Mouse (Mus musculus) CH12.LX (cell line): ENCODE measurements around the gene Rab8b. TPM values are rescaled to one million over a fixed set of nuclear protein-coding genes. Genes with fewer than 3 reads are reported as not detected.

Experiments used
- DNase-seq: peaks from one replicate; pipeline ENCODE4 v3.0.0-alpha.2; 2013; ENCODE audit errors: extremely low read depth
- H3K27ac ChIP-seq: 2 replicates; pipeline ENCODE4 v1.5.1; 2012; ENCODE audit warnings: low read depth, mild to moderate bottlenecking, control low read depth, moderate library complexity; ENCODE audit not compliant: insufficient read depth
- H3K27me3 ChIP-seq: replicated peaks from 2 replicates; pipeline ENCODE3; 2012; ENCODE audit warnings: inconsistent platforms
- H3K36me3 ChIP-seq, 2 experiments: replicated peaks in 1 of 2; 2 replicates each; pipeline versions ENCODE3 to v1.6.1; 2012; ENCODE audit warnings: inconsistent platforms in 1 of 2, low read length in 1 of 2, mild to moderate bottlenecking in 1 of 2, mixed read lengths in 1 of 2, moderate library complexity in 1 of 2; ENCODE audit not compliant: control insufficient read depth in 1 of 2, insufficient read depth in 1 of 2
- H3K4me1 ChIP-seq, 2 experiments: 2 replicates each; pipeline ENCODE4 v1.6.1; 2012; ENCODE audit warnings: inconsistent platforms in 1 of 2, moderate library complexity in 1 of 2; ENCODE audit not compliant: insufficient read depth in 2 of 2, control insufficient read depth in 1 of 2
- H3K4me2 ChIP-seq: 2 replicates; pipeline ENCODE4 v1.6.1; 2012; ENCODE audit warnings: low read depth, mild to moderate bottlenecking, control low read depth; ENCODE audit not compliant: poor library complexity, insufficient read depth, severe bottlenecking
- H3K4me3 ChIP-seq, 3 experiments: fragments of 150-350 bp in 1 of 3; sonication (generic) in 1 of 3; replicated peaks in 1 of 3; 2 replicates each; pipeline versions ENCODE3 to v1.5.1; 2011 to 2012; ENCODE audit warnings: low read depth in 2 of 3, low read length in 2 of 3, mild to moderate bottlenecking in 2 of 3, moderate library complexity in 2 of 3, control low read depth in 1 of 3, improper control_type of control experiment in 1 of 3, inconsistent platforms in 1 of 3, mixed read lengths in 1 of 3; ENCODE audit not compliant: poor library complexity in 1 of 3
- H3K79me2 ChIP-seq: replicated peaks from 2 replicates; pipeline ENCODE4 v1.6.1; 2012; ENCODE audit warnings: mild to moderate bottlenecking, moderate library complexity; ENCODE audit not compliant: control insufficient read depth, poor library complexity, insufficient read depth, severe bottlenecking; ENCODE audit errors: extremely low read depth
- H3K9ac ChIP-seq: 2 replicates; pipeline ENCODE4 v1.6.1; 2012; ENCODE audit warnings: low read depth, mild to moderate bottlenecking, control low read depth, moderate library complexity; ENCODE audit not compliant: insufficient read depth
- H3K9me3 ChIP-seq: replicated peaks from 2 replicates; pipeline ENCODE3; 2012; ENCODE audit warnings: low read length, inconsistent platforms, mixed read lengths
- BHLHE40 ChIP-seq: IDR thresholded peaks from 2 replicates; pipeline ENCODE4 v1.6.1; 2011; ENCODE audit warnings: mild to moderate bottlenecking, low read depth, low read length, improper control_type of control experiment
- CHD1 ChIP-seq: IDR thresholded peaks from 2 replicates; pipeline ENCODE4 v1.6.1; 2012; ENCODE audit warnings: low read depth, low read length, improper control_type of control experiment, inconsistent platforms
- CHD2 ChIP-seq: IDR thresholded peaks from 2 replicates; pipeline ENCODE4 v1.6.1; 2011; ENCODE audit warnings: low read length, improper control_type of control experiment
- E2F4 ChIP-seq: IDR thresholded peaks from 2 replicates; pipeline ENCODE4 v1.6.1; 2011; ENCODE audit warnings: low read depth, low read length, improper control_type of control experiment; ENCODE audit not compliant: insufficient replicate concordance
- GABPA ChIP-seq: IDR thresholded peaks from 2 replicates; pipeline ENCODE4 v1.6.1; 2012; ENCODE audit warnings: low read depth, low read length, improper control_type of control experiment, inconsistent platforms; ENCODE audit not compliant: insufficient replicate concordance
- HCFC1 ChIP-seq: IDR thresholded peaks from 2 replicates; pipeline ENCODE4 v1.6.1; 2012; ENCODE audit warnings: low read depth, mild to moderate bottlenecking, inconsistent platforms, low read length, improper control_type of control experiment
- JUND ChIP-seq: conservative IDR thresholded peaks from 2 replicates; pipeline ENCODE4 v1.6.1; 2011; ENCODE audit warnings: low read depth, low read length, improper control_type of control experiment
- MAZ ChIP-seq: IDR thresholded peaks from 2 replicates; pipeline ENCODE4 v1.6.1; 2012; ENCODE audit warnings: low read depth, mild to moderate bottlenecking, inconsistent platforms, low read length, improper control_type of control experiment, moderate library complexity
- MEF2A ChIP-seq: IDR thresholded peaks from 2 replicates; pipeline ENCODE4 v1.6.1; 2014; ENCODE audit warnings: low read depth, mild to moderate bottlenecking, inconsistent platforms, low read length, improper control_type of control experiment, borderline replicate concordance
- MYC ChIP-seq: IDR thresholded peaks from 2 replicates; pipeline ENCODE4 v1.6.1; 2011; ENCODE audit warnings: low read depth, mild to moderate bottlenecking, improper control_type of control experiment, low read length
- NRF1 ChIP-seq: IDR thresholded peaks from 2 replicates; pipeline ENCODE4 v1.6.1; 2014; ENCODE audit warnings: low read depth, mild to moderate bottlenecking, inconsistent platforms, low read length, improper control_type of control experiment, moderate library complexity
- POLR2AphosphoS2 ChIP-seq: IDR thresholded peaks from 2 replicates; pipeline ENCODE4 v1.6.1; 2011; ENCODE audit warnings: low read depth, low read length, improper control_type of control experiment
- RAD21 ChIP-seq: IDR thresholded peaks from 2 replicates; pipeline ENCODE4 v1.6.1; 2011; ENCODE audit warnings: low read depth, mild to moderate bottlenecking, low read length, improper control_type of control experiment, moderate library complexity
- RCOR1 ChIP-seq: conservative IDR thresholded peaks from 2 replicates; pipeline ENCODE4 v1.6.1; 2012; ENCODE audit warnings: low read depth, mild to moderate bottlenecking, inconsistent platforms, low read length, improper control_type of control experiment
- SIN3A ChIP-seq: IDR thresholded peaks from 2 replicates; pipeline ENCODE4 v1.6.1; 2012; ENCODE audit warnings: low read length, improper control_type of control experiment, inconsistent platforms
- SMC3 ChIP-seq: IDR thresholded peaks from 2 replicates; pipeline ENCODE4 v1.6.1; 2011; ENCODE audit warnings: low read depth, low read length, improper control_type of control experiment
- USF1 ChIP-seq: IDR thresholded peaks from 2 replicates; pipeline ENCODE4 v1.6.1; 2014; ENCODE audit warnings: low read depth, mild to moderate bottlenecking, inconsistent platforms, low read length, improper control_type of control experiment
- ZMIZ1 ChIP-seq: IDR thresholded peaks from 2 replicates; pipeline ENCODE4 v1.6.1; 2012; ENCODE audit warnings: low read depth, mild to moderate bottlenecking, inconsistent platforms, low read length, improper control_type of control experiment
- ZNF384 ChIP-seq: IDR thresholded peaks from 2 replicates; pipeline ENCODE4 v1.6.1; 2012; ENCODE audit warnings: low read depth, low read length, improper control_type of control experiment, inconsistent platforms
- dilution Hi-C: fragments of 300-500 bp; cut with MboI; formaldehyde crosslinking; loops from 2 replicates; pipeline ENCODE4 v1.14.3; 2020; ENCODE audit warnings: low sequenced_read_pairs; ENCODE audit not compliant: extremely low pct_unique_long_range_greater_than_20kb, extremely low pct_ligation_motif_present
- in situ Hi-C: fragments of 300-500 bp; cut with MboI; formaldehyde crosslinking; loops from 3 replicates; pipeline ENCODE4 v1.14.3; 2019; ENCODE audit warnings: low sequenced_read_pairs, low pct_ligation_motif_present, low pct_unique_long_range_greater_than_20kb, mixed read lengths
- polyA plus RNA-seq: library from polyadenylated mRNA; unstranded; fragments of >175 nt; gene quantifications from 2 replicates; pipeline ENCODE4 v1.2.1, GENCODE M21; 2012; ENCODE audit warnings: low read depth; ENCODE audit not compliant: insufficient read length
- total RNA-seq, 2 experiments: library from RNA; depleted of rRNA; stranded (reverse); fragments of 300-350 nt in 1 of 2; fragments of >200 nt in 1 of 2; gene quantifications; 2 replicates each; pipeline ENCODE4 v1.2.3; 2012 to 2014

The Rab8b gene
- total and polyA plus RNA-seq, 3 experiments = 12.2 to 28.0 (median 26.1) TPM

DNA sequence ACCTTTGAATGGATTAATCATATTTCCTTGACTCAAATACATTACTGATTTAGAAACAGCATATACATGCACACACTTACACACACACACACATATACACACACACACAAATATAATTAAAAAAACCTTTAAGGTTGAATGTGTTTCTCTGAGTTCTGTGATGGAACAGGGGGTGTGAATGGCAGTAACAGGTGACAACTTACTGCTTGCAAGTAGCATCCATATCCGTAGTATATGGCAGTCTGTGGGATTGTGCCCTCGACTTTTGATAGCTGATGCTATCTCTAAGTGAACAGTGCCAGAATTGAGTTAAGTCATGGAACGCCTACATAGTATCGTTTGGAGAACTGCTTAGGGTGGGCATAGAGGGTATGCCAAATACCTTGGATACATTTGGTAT, 57.3 kb downstream of the Rab8b start:
- TF ChIP-seq NRF1 (no peak), SIN3A (no peak), HCFC1 (no peak), MAZ (no peak)
- TF ChIP-seq, all 38 proteins: peak for 0
- in situ Hi-C loops = no loop called here
- H3K9me3 ChIP-seq = no peaks in the 10 kb centered on the region
- H3K27ac ChIP-seq = no peak overlapping the region
- H3K9ac ChIP-seq = no peak overlapping the region
- dilution Hi-C loops = no loop called here
- H3K36me3 ChIP-seq = peaks cover 15 to 65% of the 10 kb centered on the region in 2 experiments
- H3K4me1 ChIP-seq = peaks cover 0 to 5% of the 10 kb centered on the region in 2 experiments; a peak in 1 of 4 replicates
- H3K4me2 ChIP-seq = no peak overlapping the region
- no peaks in the 10 kb centered on the region for H3K27me3 ChIP-seq
- no peak for DNase-seq
- H3K4me3 ChIP-seq = no peak overlapping the region
- 0 out of 2 replicates have a peak, but pooled peaks cover 3% of the 10 kb centered on the region for H3K79me2 ChIP-seq

DNA sequence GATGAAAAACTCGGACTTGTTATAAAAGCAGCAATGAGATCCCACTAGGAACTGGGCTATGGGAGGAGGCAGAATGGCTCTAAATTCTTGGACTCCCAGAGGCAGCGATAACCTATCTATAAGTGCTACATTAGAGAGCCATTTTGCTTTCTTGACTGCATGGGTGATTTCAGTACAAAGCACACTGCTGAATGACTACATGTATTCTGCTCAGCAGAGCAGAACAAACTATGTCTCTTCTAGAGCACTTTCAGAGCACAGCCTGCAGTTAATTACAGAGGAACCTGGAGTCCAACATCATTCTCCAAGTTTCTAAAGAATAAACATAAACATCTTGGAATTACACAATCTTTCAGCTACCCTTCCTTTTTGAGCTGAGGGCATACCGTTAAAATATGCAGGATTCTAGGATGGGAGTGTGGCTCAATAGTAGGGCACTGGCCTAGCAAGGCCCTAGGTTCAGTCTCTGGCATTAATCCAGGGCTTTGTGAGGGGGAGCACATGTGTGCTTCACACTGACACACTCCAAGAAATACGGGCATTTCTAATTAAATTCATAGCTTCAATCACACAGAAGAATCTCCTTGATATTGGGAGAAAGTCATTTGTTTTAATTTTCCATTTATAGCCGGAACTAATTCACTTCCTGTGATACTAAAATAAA, 58.3 kb downstream of the Rab8b start:
- Histone ChIP-seq H3K9me3 (no peaks in the 10 kb centered on the region), H3K4me2 (no peak overlapping the region), H3K36me3 (peaks cover 15 to 65% of the 10 kb centered on the region in 2 experiments), H3K9ac (no peak overlapping the region), H3K79me2 (0 out of 2 replicates have a peak, but pooled peaks cover 3% of the 10 kb centered on the region), H3K4me1 (peaks cover 0 to 5% of the 10 kb centered on the region in 2 experiments; a peak in 1 of 4 replicates), H3K27ac (no peak overlapping the region)
- dilution Hi-C loops = no loop called here
- in situ Hi-C loops = no loop called here
- TF ChIP-seq BHLHE40 (no peak), GABPA (no peak), CHD1 (no peak), NRF1 (no peak), MEF2A (no peak), E2F4 (no peak), ZNF384 (no peak), RAD21 (no peak)
- TF ChIP-seq, all 38 proteins: peak for 0
- Histone ChIP-seq H3K4me3 (no peak overlapping the region), H3K27me3 (no peaks in the 10 kb centered on the region)
- no peak for DNase-seq

DNA sequence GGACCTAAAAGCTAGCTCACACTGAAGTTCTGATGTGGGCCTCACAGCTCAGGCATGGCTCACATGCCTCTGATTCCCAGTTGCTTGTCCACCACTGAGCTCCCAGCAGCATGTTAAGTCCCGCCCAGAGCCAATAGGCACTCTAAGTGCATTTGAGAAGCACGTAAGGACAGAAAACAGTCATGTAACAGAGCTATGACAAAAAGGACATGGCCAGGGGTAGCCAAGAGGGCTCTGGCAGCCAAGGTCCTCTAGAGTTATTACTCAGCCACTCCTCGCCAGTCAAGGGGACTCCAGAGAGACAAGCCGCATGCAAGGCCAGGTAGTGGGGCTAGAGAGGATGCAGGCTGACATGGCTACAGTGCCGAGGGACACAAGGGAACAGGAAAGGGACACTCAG, 60.0 kb downstream of the Rab8b start:
- Histone ChIP-seq H3K4me1 (peaks cover 0 to 5% of the 10 kb centered on the region in 2 experiments; a peak in 2 of 4 replicates), H3K27me3 (no peaks in the 10 kb centered on the region), H3K79me2 (no peaks in the 10 kb centered on the region), H3K27ac (no peak overlapping the region), H3K9me3 (no peaks in the 10 kb centered on the region), H3K36me3 (peaks cover 15 to 72% of the 10 kb centered on the region in 2 experiments), H3K4me2 (no peak overlapping the region), H3K4me3 (no peak overlapping the region), H3K9ac (no peak overlapping the region)
- in situ Hi-C loops = loop anchor here (10.0 kb wide), 1 partner anchor 85 kb away; the partner anchor contains the start of gene Rps27l
- no peak for DNase-seq
- TF ChIP-seq SMC3 (no peak), MYC (no peak), SIN3A (no peak), HCFC1 (no peak), JUND (no peak), RCOR1 (no peak), RAD21 (no peak), USF1 (no peak), CHD2 (no peak), ZMIZ1 (no peak), POLR2AphosphoS2 (no peak)
- dilution Hi-C loops = no loop called here
